Mouse (Mus musculus) hematopoietic stem cell, adult 5-6 weeks (primary cell): ENCODE data around the gene Gm49711. TPM values are rescaled to one million over a fixed set of nuclear protein-coding genes. Genes with fewer than 3 reads are reported as not detected.

Source experiments
- ATAC-seq, 2 experiments: fragments of 125-278 bp in 1 of 2; replicated peaks in 1 of 2; 2 replicates each; pipeline ENCODE4 v1.8.0; 2016 to 2017; ENCODE audit warnings: inconsistent platforms in 2 of 2, mild to moderate bottlenecking in 2 of 2, moderate number of reproducible peaks in 2 of 2, low read depth in 1 of 2, moderate TSS enrichment in 1 of 2; ENCODE audit not compliant: low FRiP score in 2 of 2, poor library complexity in 2 of 2, severe bottlenecking in 2 of 2, insufficient read depth in 1 of 2, low TSS enrichment in 1 of 2
- total RNA-seq: library from RNA; stranded (forward); fragments of 172-1452, 232-1000 nt; gene quantifications from 2 replicates; pipeline ENCODE4 v1.2.3, GENCODE M21; 2017

Gm49711 gene
- not detected in 2 replicates for total RNA-seq

DNA sequence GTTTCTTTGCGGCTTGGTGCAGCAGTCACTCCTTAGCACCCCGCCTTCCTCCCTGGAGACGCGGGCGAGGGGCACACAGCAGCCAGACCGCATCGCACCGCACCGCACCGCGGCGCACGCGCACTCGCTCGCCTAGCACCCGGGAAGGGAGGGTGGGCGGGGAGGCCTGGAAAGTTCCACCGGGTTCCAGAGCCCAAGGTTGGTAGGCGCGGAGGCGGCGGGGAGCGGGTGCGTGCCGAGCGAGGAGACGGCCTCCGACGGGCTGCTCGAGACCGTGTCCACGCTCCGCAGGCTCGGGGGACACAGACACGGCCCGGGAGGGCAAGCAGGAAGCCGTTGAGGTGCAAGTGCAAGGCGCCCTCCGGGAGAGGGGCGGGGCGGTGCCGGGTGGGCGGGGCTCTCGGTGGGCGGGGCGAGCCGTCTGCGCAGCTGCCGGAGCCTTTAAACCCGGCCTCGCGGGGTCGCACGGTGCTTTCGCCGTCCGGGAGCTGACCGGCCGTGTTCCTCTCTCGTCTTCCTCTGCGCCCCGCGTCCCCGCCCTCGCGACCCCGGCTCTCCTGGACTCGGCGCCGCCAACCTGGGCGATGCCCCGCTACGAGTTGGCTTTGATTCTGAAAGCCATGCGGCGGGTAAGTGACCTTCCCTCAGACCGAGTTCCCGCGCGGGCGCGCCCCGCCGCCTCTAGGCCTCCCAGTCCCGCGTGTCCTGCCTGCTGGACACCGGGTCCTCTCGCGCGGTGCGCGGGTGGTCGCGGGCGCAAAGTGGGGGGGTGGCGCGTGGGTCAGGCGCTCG is at the start of gene Gm49711, which contains the start of the genes Mrps6 and Slc5a3:
TSS of gene Gm49711 (plus strand) at position 465 of the 792 bp plus-strand sequence.
TSS of gene Mrps6 (plus strand) at position 419 of the 792 bp plus-strand sequence.
TSS of gene Slc5a3 (plus strand) at position 471 of the 792 bp plus-strand sequence.
- peak; percentile 67 to 83 for ATAC-seq

DNA sequence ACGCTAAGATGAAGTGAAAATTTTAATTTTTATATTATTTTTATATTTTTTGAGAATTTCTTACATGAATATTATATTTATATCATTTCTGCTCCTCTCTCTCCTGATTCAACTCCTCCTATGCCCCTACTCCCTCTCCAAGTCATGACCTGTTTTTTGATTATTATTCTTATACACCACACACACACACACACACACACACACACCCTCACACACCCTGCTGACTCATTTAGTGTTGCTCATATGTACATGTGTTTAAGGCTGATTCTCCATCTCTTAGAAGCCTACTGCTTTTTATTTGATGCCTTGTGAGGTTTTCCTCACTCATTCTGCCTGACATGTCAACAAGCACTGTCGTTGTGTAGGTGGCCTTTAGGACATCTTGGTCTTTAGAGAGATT is 48.5 kb upstream of the Gm49711 start:
- ATAC-seq, result no peak

DNA sequence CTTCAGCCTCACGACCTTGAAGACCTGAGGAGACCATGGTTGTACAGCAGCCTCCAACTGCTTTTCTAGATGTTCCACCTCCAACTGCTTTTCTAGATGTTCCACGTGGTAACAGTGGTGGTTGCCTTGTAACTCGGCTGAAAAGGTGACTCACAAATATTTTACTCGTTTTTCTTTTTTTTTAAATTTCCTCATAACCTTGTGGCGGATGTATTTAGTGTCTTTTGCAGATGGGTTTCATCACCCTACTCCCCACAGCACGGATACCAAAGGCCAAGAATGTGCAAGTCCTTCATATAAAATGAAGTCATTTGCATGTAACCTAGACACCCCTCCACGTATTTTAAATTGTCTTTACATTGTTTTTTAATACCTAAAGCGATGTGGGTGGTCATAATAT is 41.3 kb upstream of the Gm49711 start:
- no peak for ATAC-seq

DNA sequence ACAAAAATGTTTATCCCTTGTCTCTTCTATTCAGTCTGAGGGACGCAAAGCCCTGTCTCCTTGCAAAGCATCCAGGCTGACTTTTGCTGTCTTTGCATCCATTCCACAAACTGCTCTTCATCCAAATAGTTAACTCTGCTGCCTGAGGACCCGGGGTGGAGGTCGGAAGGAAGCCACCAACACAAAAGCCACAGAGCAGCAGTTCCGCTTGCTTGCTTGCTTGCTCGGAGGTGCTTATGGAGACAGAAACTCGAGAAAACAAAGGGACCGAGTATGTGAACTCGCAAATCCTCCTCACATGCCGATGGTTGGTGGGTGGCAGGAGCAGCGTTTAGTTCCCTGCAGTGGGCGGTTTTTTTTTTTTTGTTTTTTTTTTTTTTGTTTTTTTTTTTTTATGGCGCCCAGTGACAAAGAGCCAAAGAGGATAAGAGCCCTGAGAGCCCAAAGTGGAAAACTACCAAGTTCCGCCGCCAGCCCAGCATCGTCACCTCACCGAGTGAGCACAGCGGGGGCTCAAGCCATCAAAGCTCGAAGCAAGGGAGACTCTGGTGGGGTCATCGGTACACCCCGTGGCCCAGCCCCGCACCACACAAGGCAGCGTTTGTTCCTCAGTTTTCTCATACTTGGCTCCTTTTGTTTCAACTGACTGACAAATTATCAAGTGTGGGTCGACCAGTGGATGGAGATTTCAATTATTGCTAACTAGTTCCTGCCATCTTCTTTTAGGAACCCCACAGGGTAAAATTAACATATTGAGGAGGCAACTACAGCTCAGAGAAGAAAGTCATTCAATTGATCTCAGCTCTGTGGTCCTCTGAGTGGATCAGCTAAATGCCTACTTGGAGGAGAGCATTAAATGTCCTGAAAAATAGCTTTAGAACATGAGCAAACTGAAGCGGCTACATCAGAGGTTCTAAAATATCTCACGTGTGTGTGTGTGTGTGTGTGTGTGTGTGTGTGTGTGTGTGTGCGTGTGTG is 38.7 kb upstream of the Gm49711 start:
- ATAC-seq, result peak; percentile 67

DNA sequence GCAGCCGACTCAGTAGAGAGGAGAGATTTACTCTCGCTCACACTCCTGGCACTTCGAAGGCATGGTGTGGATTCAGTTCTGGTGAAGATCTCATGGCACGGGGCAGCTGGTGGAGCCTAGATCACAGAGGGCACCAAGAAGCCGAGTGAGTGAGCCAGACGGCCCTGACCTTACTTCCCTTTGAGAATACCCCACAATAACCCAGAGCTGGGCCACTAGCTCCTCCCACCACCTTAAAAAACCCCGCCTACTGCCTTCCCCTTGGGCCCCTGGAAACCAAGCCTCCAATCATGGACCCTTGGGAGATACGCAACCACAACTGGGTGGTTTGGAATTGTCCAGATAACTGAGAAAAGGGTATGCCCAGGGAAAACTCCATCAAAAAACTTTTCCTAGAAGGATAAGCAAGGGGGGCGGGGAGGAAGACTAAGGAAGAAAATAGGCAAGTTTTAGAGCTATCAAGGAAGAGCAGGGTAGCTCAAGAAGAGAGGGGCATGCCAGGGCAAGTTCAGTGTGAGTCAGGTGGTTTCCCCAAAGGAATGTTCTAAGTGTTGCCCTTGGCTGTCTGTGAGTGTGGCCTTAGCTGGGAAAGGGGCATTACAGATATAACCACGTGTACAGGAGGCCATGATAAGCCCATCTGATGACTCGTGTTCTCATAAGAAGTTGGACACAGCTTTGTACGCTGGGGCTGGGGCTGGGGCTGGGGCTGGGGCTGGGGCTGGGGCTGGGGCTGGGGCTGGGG is 36.3 kb upstream of the Gm49711 start:
- no peak for ATAC-seq

DNA sequence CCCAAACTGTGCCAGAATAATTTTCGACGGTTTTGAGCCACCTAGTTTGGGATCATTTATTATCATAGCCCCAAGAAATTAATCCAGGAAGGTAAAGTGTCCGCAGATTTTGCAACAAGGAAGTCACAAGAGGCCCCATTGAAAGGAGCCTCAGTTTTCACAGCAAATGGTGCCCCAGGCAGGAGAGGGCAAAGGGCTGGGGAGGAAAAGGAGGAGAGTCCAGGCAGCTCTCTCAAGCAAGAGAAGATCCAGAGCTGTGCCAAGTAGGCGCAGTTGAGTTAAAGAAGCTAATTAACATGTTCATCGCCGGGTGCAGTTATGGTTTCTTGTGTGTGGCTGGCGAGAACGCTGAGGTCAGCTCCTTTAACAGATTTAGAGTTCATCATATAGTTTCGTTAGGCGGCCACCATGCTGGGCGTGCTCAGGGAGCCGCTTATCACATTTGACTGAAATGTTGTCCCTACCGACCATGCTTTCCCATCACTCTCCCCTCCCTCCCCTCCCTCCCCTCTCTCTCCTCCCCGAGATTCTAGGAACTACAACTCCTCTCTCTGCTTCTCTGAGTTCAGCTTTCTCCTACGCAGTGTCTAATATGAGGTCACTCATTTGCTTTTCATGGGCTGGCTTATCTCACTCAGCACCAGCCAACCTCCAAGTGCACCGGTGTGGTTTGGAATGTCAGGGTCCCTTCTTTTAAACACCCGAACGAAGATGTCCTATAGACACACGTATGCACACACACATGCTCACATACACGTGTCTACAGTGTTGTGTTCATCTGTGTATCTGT is 35.4 kb upstream of the Gm49711 start:
- ATAC-seq, result no peak

DNA sequence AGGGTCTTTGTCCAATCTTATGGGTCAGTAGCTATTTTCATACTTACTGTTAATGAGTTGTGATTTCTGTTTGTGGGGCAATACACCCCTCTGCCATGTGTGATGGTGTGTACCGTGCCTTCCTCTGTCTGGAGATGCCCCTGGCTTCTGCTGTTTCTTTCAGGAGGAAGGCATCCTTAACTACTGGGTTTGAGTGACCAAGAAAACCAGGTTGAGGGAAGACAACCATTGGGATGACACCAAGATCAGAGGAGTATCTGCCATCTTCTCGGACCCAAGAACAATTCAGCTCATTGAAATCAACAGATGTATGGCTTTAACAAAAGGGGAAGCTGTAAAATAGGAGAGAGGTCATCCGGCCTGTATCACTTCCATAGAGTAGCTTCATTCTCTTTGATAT is 24.8 kb upstream of the Gm49711 start:
- ATAC-seq, result no peak

DNA sequence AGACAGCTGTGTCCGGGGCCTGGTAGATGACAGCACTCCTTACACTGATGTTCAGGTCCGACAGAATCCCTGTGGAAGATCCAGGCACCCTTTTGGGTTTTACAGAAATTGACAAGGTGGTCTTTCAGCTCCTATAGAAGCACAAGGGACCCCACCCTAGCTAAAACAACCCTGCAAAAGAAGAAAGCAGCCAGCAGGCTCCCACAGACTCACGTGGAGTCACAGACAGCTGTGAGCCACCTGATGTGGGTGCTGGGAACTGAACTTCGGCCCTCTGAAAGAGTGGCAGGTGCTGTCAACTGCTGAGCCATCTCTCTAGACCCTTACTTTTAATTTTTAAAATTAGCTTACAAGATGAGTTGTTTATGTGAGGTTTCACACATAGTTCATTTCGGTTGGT is 23.4 kb upstream of the Gm49711 start:
- no peak for ATAC-seq

DNA sequence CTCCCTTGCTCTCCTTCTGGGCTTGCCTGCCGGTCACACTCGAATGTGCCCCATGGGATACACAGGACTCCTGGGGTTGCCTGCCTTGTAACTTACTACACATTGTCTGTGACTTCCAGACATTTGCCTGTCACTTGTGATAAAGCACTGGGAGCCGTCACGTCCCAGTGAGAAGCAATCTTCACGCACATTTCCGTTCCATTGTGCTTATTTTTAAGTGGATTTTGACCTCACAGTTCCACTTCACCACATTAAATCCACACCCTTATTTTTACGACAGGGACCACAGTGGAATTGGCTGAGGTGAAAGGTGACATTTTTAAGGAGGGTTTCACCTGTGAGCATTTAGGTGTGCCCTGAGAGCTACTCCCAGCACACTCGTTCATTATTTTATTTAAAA is 21.4 kb upstream of the Gm49711 start:
- no peak for ATAC-seq

DNA sequence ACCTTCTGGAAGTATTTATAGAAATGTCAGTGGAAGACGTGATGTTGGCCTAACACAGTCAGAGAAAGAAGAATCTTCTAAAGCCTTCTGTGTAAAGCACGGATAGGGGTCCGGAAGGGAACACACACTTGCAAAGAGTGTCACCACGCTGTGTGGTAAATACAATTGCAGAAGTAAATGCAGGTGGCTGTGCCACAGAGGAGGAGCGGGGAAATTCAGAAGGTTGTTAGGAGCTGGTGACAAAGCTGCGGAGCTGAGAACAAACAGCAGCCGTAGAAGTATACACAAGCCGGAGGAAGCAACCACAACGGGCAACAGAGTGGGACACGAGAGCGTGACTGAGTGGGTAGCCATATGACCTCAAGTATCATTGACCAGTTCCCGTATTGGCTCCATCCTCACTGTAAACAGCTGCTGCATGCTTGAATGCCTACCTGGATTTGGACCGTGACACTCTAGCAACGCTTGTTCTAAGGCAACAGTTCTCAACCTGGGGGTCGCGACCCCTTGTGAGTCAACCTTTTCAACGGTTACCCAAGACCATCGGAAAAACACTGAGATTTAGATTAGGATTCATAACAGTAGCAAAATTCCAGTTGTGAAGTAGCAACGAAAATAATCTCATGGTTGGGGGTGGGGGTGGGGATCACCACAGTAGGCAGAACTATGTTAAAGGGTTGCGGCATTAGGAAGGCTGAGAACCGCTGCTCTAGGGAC is 20.1 kb upstream of the Gm49711 start:
- peak; percentile 87 to 95 for ATAC-seq

DNA sequence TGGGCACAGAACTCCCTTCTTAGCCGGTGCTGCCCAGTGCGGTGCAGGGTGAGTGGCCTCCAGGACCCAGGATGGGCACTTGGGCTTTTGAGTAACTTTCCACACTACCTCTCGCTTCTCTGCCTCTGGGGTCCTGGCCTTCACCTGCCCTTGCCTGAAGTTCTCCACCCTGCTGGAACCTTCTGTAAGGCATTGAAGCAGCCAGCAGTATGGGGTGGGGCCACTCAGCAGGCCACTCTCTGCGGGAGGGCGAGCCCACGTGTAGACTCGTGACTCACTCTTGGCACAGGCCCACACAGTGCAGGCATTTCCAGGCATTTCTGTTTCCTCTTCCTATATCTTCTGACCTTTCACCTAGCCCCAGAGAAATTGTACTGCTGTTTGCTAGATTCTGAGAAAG is 18.7 kb upstream of the Gm49711 start:
- ATAC-seq, result no peak

DNA sequence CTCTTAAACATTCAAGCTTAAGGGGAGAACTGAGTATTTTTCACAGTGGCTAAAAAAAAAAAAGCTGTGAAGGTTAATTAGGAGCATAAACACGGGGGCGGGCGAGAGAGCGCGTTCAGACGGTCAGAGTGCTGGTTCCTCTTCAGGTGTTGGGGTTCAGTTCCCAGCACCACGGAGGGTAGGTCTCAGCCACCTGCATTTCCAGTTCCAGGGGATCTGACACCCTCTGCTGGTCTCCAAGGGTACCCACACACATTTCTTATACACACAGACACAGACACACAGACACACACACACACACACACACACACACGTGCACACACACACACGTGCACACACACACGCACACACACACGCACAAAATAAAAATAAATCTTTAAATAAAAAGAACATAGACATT is 18.1 kb upstream of the Gm49711 start:
- ATAC-seq, result no peak

DNA sequence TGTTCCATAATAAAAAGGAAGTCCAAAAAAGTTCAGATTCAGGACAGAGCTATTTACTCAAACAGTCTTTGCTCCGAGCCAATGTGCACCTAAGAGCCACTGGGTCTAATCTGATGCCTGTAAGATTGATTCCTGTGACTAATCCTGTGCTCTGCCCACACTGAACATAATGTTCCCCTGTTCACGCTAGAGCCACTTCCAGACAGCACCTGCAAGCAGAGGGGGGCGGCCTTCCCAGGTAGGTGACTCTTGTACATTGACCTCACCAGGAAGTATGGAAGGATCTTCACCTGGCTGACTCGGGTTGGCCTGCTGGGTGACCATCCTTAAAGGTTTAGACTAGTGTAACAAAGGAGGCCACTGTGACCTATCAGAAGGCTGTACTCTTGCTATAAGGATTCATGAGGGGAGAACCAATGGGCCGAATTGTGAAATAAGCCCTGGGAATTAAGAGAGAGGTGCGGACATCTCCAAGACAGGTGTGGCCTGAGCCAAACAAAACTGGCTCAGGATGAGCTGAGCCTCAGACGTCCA is 6.3 kb upstream of the Gm49711 start:
- no peak for ATAC-seq

DNA sequence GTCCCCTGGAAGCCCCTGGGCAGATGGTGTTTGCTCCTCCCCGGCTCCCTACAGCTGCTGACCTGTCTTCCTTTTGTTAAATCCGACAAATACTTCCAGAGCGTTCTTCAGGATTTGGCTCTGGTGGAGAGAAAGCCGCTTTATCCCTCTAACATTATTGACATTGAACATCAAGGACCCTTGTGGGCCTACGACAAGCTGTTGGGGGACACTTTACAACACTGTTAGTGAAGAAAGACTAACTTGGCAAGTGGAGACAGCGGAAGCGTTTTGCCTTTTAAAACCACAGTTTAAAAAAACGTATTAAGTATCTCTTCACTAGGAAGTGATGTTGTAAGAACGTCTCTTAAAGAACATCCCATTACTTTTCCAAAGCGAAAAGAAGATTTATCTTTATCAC is 5.5 kb upstream of the Gm49711 start:
- ATAC-seq, result no peak

DNA sequence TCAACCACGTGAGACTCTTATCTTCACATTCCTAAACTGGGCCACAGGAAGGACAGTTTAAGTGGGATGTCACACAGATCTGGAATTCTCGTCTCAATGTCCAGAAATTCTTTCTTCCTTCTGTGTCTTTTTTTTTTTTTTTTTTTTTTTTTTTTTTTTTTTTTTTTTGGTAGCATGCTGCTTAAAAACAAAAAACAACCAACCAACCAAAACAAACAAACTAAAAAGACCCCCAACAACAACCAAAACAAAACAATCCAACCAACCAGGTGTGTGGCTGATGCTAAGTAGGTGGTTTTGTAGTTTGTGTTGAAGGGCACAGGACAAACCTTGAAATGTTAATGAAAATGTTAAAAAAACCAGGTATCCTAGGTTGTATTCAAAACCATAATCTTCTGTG is 1.4 kb upstream of the Gm49711 start:
- ATAC-seq, result no peak

DNA sequence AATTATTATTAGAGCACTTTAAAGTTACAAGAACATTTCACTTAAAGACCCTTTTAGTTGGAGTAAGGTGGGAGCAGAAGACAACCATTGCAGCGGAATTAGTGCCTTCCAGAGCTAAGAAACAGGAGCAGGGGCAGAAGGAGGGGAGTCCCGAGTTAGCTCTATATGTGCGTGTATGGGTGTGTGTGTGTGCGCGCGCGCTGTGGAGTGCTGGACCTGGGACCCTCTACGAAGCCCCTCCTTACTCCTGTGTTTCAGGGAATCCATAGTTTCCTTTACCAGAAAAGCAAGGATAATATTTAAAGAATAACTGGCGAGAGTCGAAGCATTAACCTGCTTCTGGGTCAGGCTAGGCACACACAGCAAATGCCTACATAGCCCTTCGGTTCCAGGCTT is 662 bp upstream of the Gm49711 start:
- ATAC-seq, result peak in 1 of 2 experiments; percentile 3; a peak in 1 of 4 replicates
